Mouse (Mus musculus): Measurements from ENCODE around the gene Hormad1.

DNA sequence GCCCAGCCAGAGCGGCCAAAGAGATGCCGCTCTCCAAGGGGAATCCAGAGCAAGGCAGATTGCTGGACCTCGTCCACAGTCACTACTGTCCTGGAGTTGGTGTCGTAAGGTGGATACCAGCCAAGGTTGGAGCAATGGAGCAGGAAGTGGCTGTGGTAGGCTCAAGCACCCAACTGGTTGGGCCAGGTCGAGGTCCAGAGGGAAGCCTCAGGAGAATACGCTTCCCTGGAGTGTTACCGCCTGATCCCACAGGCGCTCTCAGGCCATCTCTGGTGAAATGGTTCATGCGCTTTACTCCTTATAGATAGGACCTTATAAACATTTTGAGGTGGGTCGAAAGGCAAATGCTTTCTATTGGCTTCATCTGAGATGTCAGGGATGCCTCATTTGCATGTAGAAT lies 20.5 kb upstream of the Hormad1 start:
- TF ChIP-seq CTCF (conservative IDR thresholded peaks at IDR 0.05; ENCODE audit: low read length), result no peak
- no peak for TF ChIP-seq NANOG (IDR thresholded peaks at IDR 0.05; ENCODE audit: borderline replicate concordance, low read length)
- TF ChIP-seq POU5F1 (IDR thresholded peaks at IDR 0.05; ENCODE audit: borderline replicate concordance, low read length), result no peak

Measured in E14TG2a.4 (cell line).